Mouse (Mus musculus) C2C12 (cell line): ENCODE measurements at regions not wholly inside any gene's neighbourhood (a gene's known extent, or its start where the extent isn't known, plus 50 kb on each side); places are given as distances from the start of the nearest gene placed in this dataset.
"Not testable (repeated sequence)": the region's sequence is repeated elsewhere in the genome, so short reads cannot be mapped to it uniquely, and the experiment has no call there.

ENCODE experiments used
- H3K27me3 ChIP-seq: one replicate; pipeline ENCODE4 v1.6.1; 2011; ENCODE audit not compliant: control insufficient read depth, insufficient read depth, insufficient read length
- H3K36me3 ChIP-seq: one replicate; pipeline ENCODE4 v1.6.1; 2011; ENCODE audit not compliant: control insufficient read depth, insufficient read depth
- H3K4me3 ChIP-seq: one replicate; pipeline ENCODE4 v1.5.1; 2011; ENCODE audit warnings: mild to moderate bottlenecking, control low read depth; ENCODE audit not compliant: poor library complexity, insufficient read depth, severe bottlenecking
- H3K79me2 ChIP-seq: one replicate; pipeline ENCODE4 v1.6.1; 2011; ENCODE audit not compliant: control insufficient read depth, insufficient read depth
- H3K79me3 ChIP-seq: one replicate; pipeline ENCODE4 v1.6.1; 2011; ENCODE audit warnings: low read depth, control low read depth
- H3ac ChIP-seq: one replicate; pipeline ENCODE3; 2011; ENCODE audit warnings: low read depth; ENCODE audit not compliant: control insufficient read depth, insufficient read length
- CEBPB ChIP-seq: IDR thresholded peaks from one replicate; pipeline ENCODE4 v1.6.1; 2011; ENCODE audit warnings: low read depth, mild to moderate bottlenecking, control low read depth, moderate library complexity
- CTCF ChIP-seq: IDR thresholded peaks from one replicate; pipeline ENCODE4 v1.5.1; 2011; ENCODE audit not compliant: control insufficient read depth, insufficient read depth, insufficient read length
- FOSL1 ChIP-seq: IDR thresholded peaks from one replicate; pipeline ENCODE4 v1.8.0; 2011; ENCODE audit warnings: mild to moderate bottlenecking, low read length; ENCODE audit not compliant: poor library complexity, insufficient read depth, severe bottlenecking
- MAX ChIP-seq: IDR thresholded peaks from one replicate; pipeline ENCODE4 v1.6.1; 2011; ENCODE audit warnings: mild to moderate bottlenecking, control low read depth
- MYOD1 ChIP-seq: IDR thresholded peaks from one replicate; pipeline ENCODE4 v1.6.1; 2011; ENCODE audit warnings: low read depth; ENCODE audit not compliant: control insufficient read depth, insufficient read length
- MYOG ChIP-seq: IDR thresholded peaks from one replicate; pipeline ENCODE4 v1.6.1; 2011; ENCODE audit not compliant: control insufficient read depth, insufficient read length; ENCODE audit errors: extremely low read depth
- USF1 ChIP-seq: IDR thresholded peaks from one replicate; pipeline ENCODE4 v1.6.1; 2011; ENCODE audit warnings: low read depth, mild to moderate bottlenecking, control low read depth, moderate library complexity

DNA sequence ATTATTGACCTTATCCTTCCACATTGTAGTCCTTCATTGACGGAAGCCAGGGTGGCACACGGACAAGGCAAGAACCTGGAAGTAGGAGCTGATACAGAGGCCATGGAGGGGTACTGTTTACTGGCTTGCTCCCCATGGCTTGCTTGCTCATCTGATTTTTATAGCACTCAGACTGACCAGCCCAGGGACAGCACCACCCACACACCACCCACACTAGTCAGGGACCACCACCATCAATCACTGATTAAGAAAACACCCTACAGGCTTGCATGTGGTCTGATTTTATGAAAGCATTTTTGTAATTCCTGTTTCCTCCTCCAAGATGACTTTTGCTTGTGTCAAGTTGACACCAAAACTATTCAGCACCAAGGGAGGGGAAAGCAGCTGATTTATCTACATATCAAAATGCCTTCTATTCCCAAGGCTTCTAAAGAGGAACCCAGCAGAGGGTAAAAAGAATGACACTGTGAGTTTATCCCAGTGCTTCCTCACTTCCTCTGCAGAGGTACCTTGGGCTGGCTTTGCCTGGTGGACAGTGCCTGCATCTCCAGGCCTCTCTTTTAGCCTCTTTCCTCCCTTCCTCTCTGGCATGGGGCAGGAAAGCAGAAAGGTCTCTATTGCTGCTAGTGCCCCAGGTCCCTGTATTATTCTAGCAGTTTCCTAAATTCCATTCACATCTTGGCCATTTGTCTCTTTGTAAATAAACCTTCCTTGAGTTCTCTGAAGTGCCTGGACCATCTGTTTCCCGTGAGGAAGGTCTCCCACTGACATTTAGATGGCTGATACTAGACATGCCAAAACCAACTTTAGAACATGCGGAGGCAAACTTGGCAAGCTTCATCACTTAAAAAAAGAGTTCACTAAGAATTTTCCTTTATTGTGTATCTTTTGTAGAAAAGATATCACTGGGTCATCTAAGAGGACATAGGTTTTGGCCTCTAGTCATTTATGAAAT lies 507.6 kb downstream of the Gja1 start:
- Histone ChIP-seq H3K36me3 (no peaks in the 10 kb centered on the region), H3K79me2 (no peaks in the 10 kb centered on the region), H3ac (no peak overlapping the region), H3K27me3 (no peaks in the 10 kb centered on the region), H3K79me3 (no peaks in the 10 kb centered on the region), H3K4me3 (no peak overlapping the region)
- TF ChIP-seq MYOG = no peak
- no peak for TF ChIP-seq MYOD1
- no peak for TF ChIP-seq FOSL1
- TF ChIP-seq MAX = no peak
- no peak for TF ChIP-seq USF1
- no peak for TF ChIP-seq CTCF
- no peak for TF ChIP-seq CEBPB

GRCm38 (mm10) chr10:56891530-56891929 lies 514.4 kb downstream of the Gja1 start:
- H3ac ChIP-seq, H3K4me3 ChIP-seq, H3K27me3 ChIP-seq, H3K79me3 ChIP-seq, H3K79me2 ChIP-seq, H3K36me3 ChIP-seq: not testable (repeated sequence)

DNA sequence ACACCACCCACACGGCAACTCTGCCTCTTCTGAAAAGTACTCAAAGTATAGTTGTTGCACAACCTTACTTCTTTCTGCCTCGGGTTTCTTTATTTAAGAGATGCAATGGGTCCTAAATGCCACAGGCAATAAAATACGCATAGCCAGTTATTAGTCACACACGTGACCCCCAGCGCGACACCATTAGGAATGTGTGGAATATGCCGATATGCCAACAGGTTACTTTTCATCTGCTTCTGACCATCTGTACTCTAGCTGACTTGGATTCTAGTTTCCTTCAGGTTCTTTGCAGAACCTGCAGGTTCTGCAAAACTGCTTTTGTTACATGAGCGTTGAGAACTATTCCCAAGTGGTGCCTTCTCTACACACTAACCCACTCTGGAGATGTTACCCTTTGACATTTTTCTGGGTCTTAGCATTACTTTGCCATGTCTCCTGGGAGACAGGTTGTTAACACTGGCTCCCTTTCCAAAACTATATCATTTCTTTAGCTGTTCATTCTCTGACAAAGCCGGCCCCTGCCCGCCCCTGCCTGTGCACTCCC lies 515.6 kb downstream of the Gja1 start:
- Histone ChIP-seq H3K27me3 (no peaks in the 10 kb centered on the region), H3K36me3 (no peaks in the 10 kb centered on the region), H3K79me3 (no peaks in the 10 kb centered on the region), H3ac (no peak overlapping the region), H3K4me3 (no peak overlapping the region), H3K79me2 (no peaks in the 10 kb centered on the region)
- TF ChIP-seq FOSL1 (no peak), MYOG (no peak), USF1 (peak; percentile 5), MYOD1 (no peak), CTCF (no peak), CEBPB (peak; percentile 45), MAX (no peak)

DNA sequence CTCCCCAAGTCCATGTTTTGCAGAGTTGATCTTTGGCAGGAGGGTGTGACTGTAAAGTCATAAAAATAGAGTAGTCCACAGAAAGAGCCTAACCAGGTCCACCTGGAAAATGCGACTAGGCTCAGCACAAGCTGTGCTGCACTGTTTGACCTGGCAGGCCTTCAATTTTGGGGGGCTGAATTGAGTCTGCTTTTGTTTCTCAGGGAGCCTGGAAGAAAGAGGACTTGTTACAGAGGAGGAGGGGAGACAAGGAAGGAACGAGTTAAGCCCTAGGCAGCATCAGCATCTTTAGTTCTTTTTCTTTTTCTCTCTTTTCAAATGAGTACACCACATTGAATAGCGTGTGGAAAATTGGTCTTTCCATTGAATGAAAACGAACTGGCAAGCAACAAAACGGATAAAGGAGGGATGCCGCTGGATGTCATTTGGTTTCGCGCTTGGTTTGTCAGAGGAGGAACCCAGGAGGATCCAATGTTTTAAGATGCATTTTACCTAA lies 516.1 kb downstream of the Gja1 start:
- TF ChIP-seq MYOD1 = no peak
- TF ChIP-seq MAX = no peak
- TF ChIP-seq FOSL1 = no peak
- TF ChIP-seq USF1 = no peak
- no peak for TF ChIP-seq CTCF
- no peak for TF ChIP-seq CEBPB
- no peak for TF ChIP-seq MYOG
- Histone ChIP-seq H3K27me3 (no peaks in the 10 kb centered on the region), H3K79me2 (no peaks in the 10 kb centered on the region), H3K36me3 (no peaks in the 10 kb centered on the region), H3K79me3 (no peaks in the 10 kb centered on the region), H3ac (no peak overlapping the region), H3K4me3 (no peak overlapping the region)

- Histone ChIP-seq H3K27me3 (no peaks in the 10 kb centered on the region), H3K36me3 (no peaks in the 10 kb centered on the region), H3K4me3 (no peak overlapping the region), H3K79me3 (no peaks in the 10 kb centered on the region), H3ac (no peak overlapping the region), H3K79me2 (no peaks in the 10 kb centered on the region)
- TF ChIP-seq MYOD1 = no peak
- no peak for TF ChIP-seq USF1
- no peak for TF ChIP-seq CTCF
- TF ChIP-seq FOSL1 = no peak
Observed at GRCm38 (mm10) chr10:56899640-56900274, 522.6 kb downstream of the Gja1 start.

DNA sequence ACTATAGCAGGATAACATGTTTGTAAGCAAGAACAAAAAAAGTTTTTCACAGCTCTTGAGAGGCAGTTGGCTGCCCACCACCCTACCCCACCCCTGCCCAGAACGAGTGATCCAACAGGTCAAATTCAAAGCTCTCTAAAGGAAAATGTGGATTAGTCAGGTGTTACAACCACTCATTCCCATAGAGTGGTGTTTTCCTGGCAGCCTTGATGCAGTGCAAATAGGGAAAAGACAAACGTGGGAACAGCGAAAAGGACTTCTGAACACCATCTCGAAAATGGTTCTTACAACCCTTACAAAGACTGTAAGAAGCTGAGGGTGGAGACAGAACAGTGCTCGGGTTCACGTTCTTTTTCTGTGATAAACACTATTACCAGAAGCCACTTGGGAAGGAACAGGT lies 523.8 kb downstream of the Gja1 start:
- TF ChIP-seq CEBPB (no peak), MAX (no peak)
- Histone ChIP-seq H3K4me3 (no peak overlapping the region), H3K79me3 (no peaks in the 10 kb centered on the region), H3K36me3 (no peaks in the 10 kb centered on the region), H3ac (no peak overlapping the region), H3K27me3 (no peaks in the 10 kb centered on the region), H3K79me2 (no peaks in the 10 kb centered on the region)
